In genomic region chr8:72762306-72762705, GRCm38 (mm10) we compare ENCODE assay signal across 11 mouse cellular contexts. TPM values are rescaled to one million over a fixed set of nuclear protein-coding genes. Genes with fewer than 3 reads are reported as not detected.
DNase-seq lines count a peak whose midpoint lies in the region; ATAC-seq and TF ChIP-seq lines count a peak whose summit lies in the region.
"Had no signal": no experiment of that assay in that cellular context is flagged by ENCODE, and none has a peak within 500 bp of the region (broad histone marks: within the 10 kb centered on the region; RNA-seq: fewer than 3 reads in every experiment).

No protein-coding gene starts in this region.

- 93% methylated on average over 12 of the region's 12 CpGs for WGBS in intestine, embryonic 14.5 days
- WGBS in intestine, postnatal 0 days: 87% methylated on average over 12 of the region's 12 CpGs
- 32% methylated on average over 12 of the region's 12 CpGs for WGBS in spleen, adult 2 months
- 86% methylated on average over 12 of the region's 12 CpGs for WGBS in stomach, embryonic 14.5 days

- H3K27me3 ChIP-seq in intestine, embryonic 14.5 days (replicated peaks; ENCODE audit: control insufficient read depth, insufficient read depth, low read length): no peaks in the 10 kb centered on the region
- H3K27me3 ChIP-seq in intestine, postnatal 0 days (replicated peaks; ENCODE audit: control insufficient read depth, insufficient read depth, low read length): no peaks in the 10 kb centered on the region
- no peaks in the 10 kb centered on the region for H3K27me3 ChIP-seq in spleen, adult 2 months (ENCODE audit: control insufficient read depth, insufficient read depth, low read length)
- H3K27me3 ChIP-seq in stomach, embryonic 14.5 days (ENCODE audit: control insufficient read depth, insufficient read depth, low read length): no peaks in the 10 kb centered on the region
- H3K27me3 ChIP-seq: limb, embryonic 12.5 days; neural tube, embryonic 15.5 days had no signal

- peaks cover 18% of the 10 kb centered on the region for H3K36me3 ChIP-seq in intestine, embryonic 14.5 days (ENCODE audit: control insufficient read depth, insufficient read depth, low read length)
- H3K36me3 ChIP-seq in intestine, postnatal 0 days (ENCODE audit: control insufficient read depth, insufficient read depth): peaks cover 14% of the 10 kb centered on the region
- H3K36me3 ChIP-seq in spleen, adult 2 months (ENCODE audit: control insufficient read depth, insufficient read depth, low read length): peaks cover 4% of the 10 kb centered on the region
- H3K36me3 ChIP-seq in stomach, embryonic 14.5 days (ENCODE audit: control insufficient read depth, insufficient read depth, low read length): peaks cover 9% of the 10 kb centered on the region; the same call in 1 of the 2 replicates

- H3K9ac ChIP-seq in intestine, embryonic 14.5 days (ENCODE audit: low read length): no peak overlapping the region
- no peak overlapping the region for H3K9ac ChIP-seq in intestine, postnatal 0 days (ENCODE audit: low read depth, low read length)
- H3K9ac ChIP-seq in stomach, embryonic 14.5 days (replicated peaks; ENCODE audit: low read depth, low read length): no peak overlapping the region
- H3K9ac ChIP-seq: limb, embryonic 12.5 days; neural tube, embryonic 15.5 days had no signal

- TF ChIP-seq CTCF in intestine, postnatal 0 days (IDR thresholded peaks at IDR 0.05; ENCODE audit: low read depth): no peak
- no peak for TF ChIP-seq CTCF in spleen, adult 2 months (IDR thresholded peaks at IDR 0.05; ENCODE audit: extremely low read depth, insufficient read depth, insufficient read length, insufficient replicate concordance)

- ATAC-seq in intestine, embryonic 14.5 days (replicated peaks; ENCODE audit: low FRiP score, low TSS enrichment, low read depth): no peak
- ATAC-seq in intestine, postnatal 0 days: no peak
- ATAC-seq in hematopoietic stem cell, adult 5-6 weeks (replicated peaks in 1 of 2; ENCODE audit: insufficient read depth in 1 of 2, low FRiP score in 2 of 2, low TSS enrichment in 1 of 2, low read depth in 1 of 2, poor library complexity in 2 of 2, severe bottlenecking in 2 of 2): peak; percentile 41 to 43
- ATAC-seq in stomach, embryonic 14.5 days (ENCODE audit: insufficient number of reproducible peaks, insufficient read depth, low FRiP score, low read depth): no peak

- 0 out of 2 replicates have a peak, but pooled peaks cover 4% of the 10 kb centered on the region for H3K4me1 ChIP-seq in intestine, embryonic 14.5 days (replicated peaks; ENCODE audit: control insufficient read depth, insufficient read depth, low read length)
- H3K4me1 ChIP-seq in intestine, postnatal 0 days (replicated peaks; ENCODE audit: control insufficient read depth, insufficient read depth, low read length): no peaks in the 10 kb centered on the region
- H3K4me1 ChIP-seq in spleen, adult 2 months (ENCODE audit: control insufficient read depth, insufficient read depth, insufficient read length): peaks cover 7% of the 10 kb centered on the region; the same call in 1 of the 2 replicates
- no peaks in the 10 kb centered on the region for H3K4me1 ChIP-seq in stomach, embryonic 14.5 days (ENCODE audit: control insufficient read depth, insufficient read depth, low read length)
- H3K4me1 ChIP-seq: limb, embryonic 12.5 days; neural tube, embryonic 15.5 days had no signal

- peak overlapping the region; percentile 0 for H3K4me2 ChIP-seq in intestine, embryonic 14.5 days (ENCODE audit: low read length)
- no peak overlapping the region for H3K4me2 ChIP-seq in intestine, postnatal 0 days (replicated peaks; ENCODE audit: low read depth)
- no peak overlapping the region for H3K4me2 ChIP-seq in stomach, embryonic 14.5 days (replicated peaks; ENCODE audit: low read depth, low read length)
- H3K4me2 ChIP-seq: limb, embryonic 12.5 days; midbrain, embryonic 11.5 days; neural tube, embryonic 15.5 days had no signal

- peak overlapping the region; percentile 68; the same call in 1 of the 2 replicates for H3K27ac ChIP-seq in intestine, embryonic 14.5 days (ENCODE audit: low read depth)
- no peak overlapping the region for H3K27ac ChIP-seq in intestine, postnatal 0 days (ENCODE audit: low read depth, low read length)
- H3K27ac ChIP-seq in spleen, adult 2 months (ENCODE audit: insufficient read depth, low read length): peak overlapping the region; percentile 52
- peak overlapping the region; percentile 44; the same call in 1 of the 2 replicates for H3K27ac ChIP-seq in stomach, embryonic 14.5 days (ENCODE audit: low read length)
- H3K27ac ChIP-seq: limb, embryonic 12.5 days; neural tube, embryonic 15.5 days had no signal

- H3K4me3 ChIP-seq in intestine, embryonic 14.5 days (ENCODE audit: low read depth, low read length): no peak overlapping the region
- no peak overlapping the region for H3K4me3 ChIP-seq in intestine, postnatal 0 days (ENCODE audit: low read depth, low read length)
- H3K4me3 ChIP-seq in spleen, adult 2 months (ENCODE audit: extremely low read depth, insufficient read depth, insufficient read length): peak overlapping the region; percentile 41; the same call in 1 of the 2 replicates
- H3K4me3 ChIP-seq in stomach, embryonic 14.5 days (ENCODE audit: low read depth, low read length): no peak overlapping the region
- H3K4me3 ChIP-seq: limb, embryonic 12.5 days; neural tube, embryonic 15.5 days had no signal

- no peaks in the 10 kb centered on the region for H3K9me3 ChIP-seq in intestine, embryonic 14.5 days (ENCODE audit: control insufficient read depth, low read length)
- H3K9me3 ChIP-seq in intestine, postnatal 0 days (ENCODE audit: control insufficient read depth): no peaks in the 10 kb centered on the region
- H3K9me3 ChIP-seq in stomach, embryonic 14.5 days (ENCODE audit: control insufficient read depth, low read depth, low read length): no peaks in the 10 kb centered on the region
- H3K9me3 ChIP-seq: limb, embryonic 12.5 days; neural tube, embryonic 15.5 days had no signal

- no peak for TF ChIP-seq POLR2A in spleen, adult 2 months (IDR thresholded peaks at IDR 0.05; ENCODE audit: low read depth, low read length)

- DNase-seq in intestine, embryonic 14.5 days (ENCODE audit: low spot score): no peak
- DNase-seq in spleen, adult 2 months (ENCODE audit: low read depth in 1 of 2, low spot score in 2 of 2): no peak
- DNase-seq in spleen, adult 12 weeks (ENCODE audit: low spot score): no peak
- DNase-seq in layer of hippocampus, postnatal 25 days (ENCODE audit: extremely low spot score in 1 of 2, low spot score in 1 of 2): no peak
- DNase-seq: cerebellum, adult 8-10 months had no signal

RNA-seq across cellular contexts. Expression of gene F2rl3, which starts 0.6 kb away (rescaled TPM):
- polyA plus RNA-seq in intestine, embryonic 14.5 days (2014; fragmentation: Nextera tagmentation; extraction: Ambion mirVana): 5.0 and 5.8 TPM in 2 replicates
- 2.4 and 2.5 TPM in 2 replicates for polyA plus RNA-seq in intestine, postnatal 0 days (2015; fragmentation: Nextera tagmentation; extraction: Ambion mirVana)
- 26.8 and 35.7 TPM in 2 replicates for polyA plus RNA-seq in spleen, adult 2 months (2012; rRNA removed)
- 27.1 and 37.1 TPM in 2 replicates for total RNA-seq in hematopoietic stem cell, adult 5-6 weeks (2017)
- 2.5 and 3.0 TPM in 2 replicates for polyA plus RNA-seq in stomach, embryonic 14.5 days (2014; fragmentation: Nextera tagmentation; extraction: Ambion mirVana)
- under 1 TPM; 0.15 to 0.28 TPM for total RNA-seq in layer of hippocampus, postnatal 25 days (2021)

RNA-seq across cellular contexts. Expression of gene Sin3b, which starts 39.2 kb away (rescaled TPM):
- polyA plus RNA-seq in intestine, embryonic 14.5 days (2014; fragmentation: Nextera tagmentation; extraction: Ambion mirVana): 175 and 191 TPM in 2 replicates
- 172 and 175 TPM in 2 replicates for polyA plus RNA-seq in intestine, postnatal 0 days (2015; fragmentation: Nextera tagmentation; extraction: Ambion mirVana)
- 103 and 111 TPM in 2 replicates for polyA plus RNA-seq in spleen, adult 2 months (2012; rRNA removed)
- total RNA-seq in hematopoietic stem cell, adult 5-6 weeks (2017): 110 and 127 TPM in 2 replicates
- polyA plus RNA-seq in stomach, embryonic 14.5 days (2014; fragmentation: Nextera tagmentation; extraction: Ambion mirVana): 178 and 193 TPM in 2 replicates
- total RNA-seq in layer of hippocampus, postnatal 25 days (2021): 100 to 1,000 TPM; 168 to 169 TPM

Comparison
In these comparisons a context has a peak if more than half of its experiments do, and no peak if none do; other contexts are left out.
1. ATAC-seq: peak in hematopoietic stem cell, adult 5-6 weeks (2 of 2); none in intestine, embryonic 14.5 days (single experiment), intestine, postnatal 0 days (single experiment) and stomach, embryonic 14.5 days (single experiment).